Mouse (Mus musculus) liver, embryonic 14.5 days (tissue): ENCODE data around the gene Slc46a1.

Source experiments
- CTCF ChIP-seq: IDR thresholded peaks from 2 replicates; pipeline ENCODE4 v1.5.1; 2016; ENCODE audit warnings: antibody characterized with exemption, low read depth, control low read depth
- EP300 ChIP-seq: IDR thresholded peaks from 2 replicates; pipeline ENCODE4 v1.6.1; 2016; ENCODE audit warnings: antibody characterized with exemption, low read depth

- TF ChIP-seq CTCF (no peak), EP300 (no peak)
Observed at GRCm38 (mm10) chr11:78462669-78463068, 2.8 kb upstream of the Slc46a1 start.
